Mouse (Mus musculus): ENCODE measurements around the gene Itpr3. TPM values are rescaled to one million over a fixed set of nuclear protein-coding genes. Genes with fewer than 3 reads are reported as not detected.
A peak's percentile ranks its signal among the peaks of the same experiment; 100 is the strongest.

Itpr3 gene
- total RNA-seq, 1 experiment from 2014 or later, result 28.9 TPM

- ATAC-seq (replicated peaks; ENCODE audit: insufficient number of reproducible peaks, low FRiP score, low TSS enrichment, poor library complexity, severe bottlenecking), result no peak
Measured at GRCm38 (mm10) chr17:27062684-27063083, 5.6 kb downstream of the Itpr3 start.

GRCm38 (mm10) chr17:27063717-27064116 is 6.6 kb downstream of the Itpr3 start:
- ATAC-seq (replicated peaks; ENCODE audit: insufficient number of reproducible peaks, low FRiP score, low TSS enrichment, poor library complexity, severe bottlenecking), result no peak

DNA sequence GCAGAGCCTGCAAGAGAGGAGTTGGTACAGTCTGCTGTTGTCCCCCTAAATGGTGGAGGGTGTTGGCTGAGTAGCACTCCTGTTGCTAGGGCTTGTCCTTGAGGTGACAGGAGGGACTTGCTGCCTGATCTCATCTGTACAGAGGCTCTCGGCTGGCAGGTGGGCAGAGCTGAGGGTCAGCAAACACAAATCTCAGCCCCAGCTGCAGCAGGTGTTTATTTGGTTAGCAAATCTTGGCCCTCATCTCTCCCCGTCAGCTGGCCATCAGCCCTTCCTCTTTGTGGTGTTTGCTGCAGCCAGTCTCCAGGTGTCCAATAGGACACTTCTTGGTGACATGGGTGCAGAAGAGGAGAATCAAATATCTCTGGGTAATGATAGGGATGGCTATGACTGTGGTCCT is 7.1 kb downstream of the Itpr3 start:
- no peak for ATAC-seq (replicated peaks; ENCODE audit: insufficient number of reproducible peaks, low FRiP score, low TSS enrichment, poor library complexity, severe bottlenecking)

GRCm38 (mm10) chr17:27066065-27066464 is 9.0 kb downstream of the Itpr3 start:
- ATAC-seq (replicated peaks; ENCODE audit: insufficient number of reproducible peaks, low FRiP score, low TSS enrichment, poor library complexity, severe bottlenecking), result no peak

GRCm38 (mm10) chr17:27069071-27069470 is 12.0 kb downstream of the Itpr3 start:
- ATAC-seq (replicated peaks; ENCODE audit: insufficient number of reproducible peaks, low FRiP score, low TSS enrichment, poor library complexity, severe bottlenecking), result no peak

- ATAC-seq (replicated peaks; ENCODE audit: insufficient number of reproducible peaks, low FRiP score, low TSS enrichment, poor library complexity, severe bottlenecking), result no peak
Measured at GRCm38 (mm10) chr17:27070913-27071312, 13.8 kb downstream of the Itpr3 start.

DNA sequence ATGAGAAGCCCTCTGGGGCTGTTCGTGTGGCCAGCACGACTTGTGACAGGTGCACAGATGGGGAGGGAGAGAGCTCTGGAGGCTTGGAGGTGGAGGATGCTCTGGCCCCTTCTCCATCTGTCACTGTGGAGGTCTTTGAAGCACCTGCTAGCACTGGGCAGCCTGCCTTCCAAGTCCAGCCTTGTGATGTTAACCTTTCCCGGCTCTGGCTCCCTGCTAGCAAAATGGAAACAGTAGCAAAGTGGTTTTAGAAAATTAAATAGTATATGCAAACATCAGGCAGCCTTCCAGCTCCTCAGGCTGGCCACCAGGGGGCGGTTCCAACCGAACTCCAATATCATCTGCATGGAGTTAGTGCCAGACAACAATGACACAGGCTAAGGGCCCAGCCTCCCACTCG is 14.5 kb downstream of the Itpr3 start:
- no peak for ATAC-seq (replicated peaks; ENCODE audit: insufficient number of reproducible peaks, low FRiP score, low TSS enrichment, poor library complexity, severe bottlenecking)

GRCm38 (mm10) chr17:27072363-27072762 is 15.3 kb downstream of the Itpr3 start:
- no peak for ATAC-seq (replicated peaks; ENCODE audit: insufficient number of reproducible peaks, low FRiP score, low TSS enrichment, poor library complexity, severe bottlenecking)

- ATAC-seq (replicated peaks; ENCODE audit: insufficient number of reproducible peaks, low FRiP score, low TSS enrichment, poor library complexity, severe bottlenecking), result no peak
Measured at GRCm38 (mm10) chr17:27073126-27073525, 16.0 kb downstream of the Itpr3 start.

DNA sequence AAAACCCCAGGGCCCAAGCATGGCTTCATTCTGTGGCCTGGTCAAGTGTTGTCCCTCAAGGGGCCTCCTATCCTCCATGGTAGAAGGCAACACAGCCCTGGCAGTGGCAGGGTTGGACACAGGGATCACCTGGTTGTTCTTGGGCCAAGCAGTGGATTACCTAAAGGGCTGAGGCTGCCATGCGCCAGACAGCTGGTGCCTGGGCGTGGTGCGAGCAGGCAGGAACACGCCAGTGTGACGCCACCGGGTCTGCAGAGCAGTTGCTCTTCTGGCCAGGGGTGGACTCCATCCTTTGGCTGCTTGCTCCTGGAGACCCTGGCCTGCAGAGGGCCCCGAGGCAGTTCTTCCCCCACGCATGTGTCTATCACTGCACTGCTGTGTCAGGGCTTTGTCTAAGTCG is 16.7 kb downstream of the Itpr3 start:
- no peak for ATAC-seq (replicated peaks; ENCODE audit: insufficient number of reproducible peaks, low FRiP score, low TSS enrichment, poor library complexity, severe bottlenecking)

DNA sequence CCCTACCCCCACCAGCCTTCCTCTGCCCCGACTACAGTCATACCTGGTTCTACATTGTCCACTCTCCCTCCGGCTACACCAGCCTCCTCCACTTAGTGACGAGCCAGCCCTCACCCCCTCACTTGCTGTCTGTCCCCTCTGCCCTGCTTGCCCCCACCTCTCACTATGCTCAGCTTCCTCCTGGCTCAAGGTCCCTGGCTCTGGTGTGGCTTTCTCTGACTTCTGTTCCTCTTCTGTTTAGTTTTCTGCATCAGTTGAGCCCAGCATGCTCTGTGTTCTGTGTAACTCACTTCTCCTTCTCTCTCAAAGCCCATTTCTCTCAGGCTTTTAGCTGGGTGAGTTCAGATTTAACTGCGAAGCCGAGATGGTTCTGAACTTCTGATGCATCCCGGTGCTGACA is 17.1 kb downstream of the Itpr3 start:
- ATAC-seq (replicated peaks; ENCODE audit: insufficient number of reproducible peaks, low FRiP score, low TSS enrichment, poor library complexity, severe bottlenecking), result peak; percentile 76

DNA sequence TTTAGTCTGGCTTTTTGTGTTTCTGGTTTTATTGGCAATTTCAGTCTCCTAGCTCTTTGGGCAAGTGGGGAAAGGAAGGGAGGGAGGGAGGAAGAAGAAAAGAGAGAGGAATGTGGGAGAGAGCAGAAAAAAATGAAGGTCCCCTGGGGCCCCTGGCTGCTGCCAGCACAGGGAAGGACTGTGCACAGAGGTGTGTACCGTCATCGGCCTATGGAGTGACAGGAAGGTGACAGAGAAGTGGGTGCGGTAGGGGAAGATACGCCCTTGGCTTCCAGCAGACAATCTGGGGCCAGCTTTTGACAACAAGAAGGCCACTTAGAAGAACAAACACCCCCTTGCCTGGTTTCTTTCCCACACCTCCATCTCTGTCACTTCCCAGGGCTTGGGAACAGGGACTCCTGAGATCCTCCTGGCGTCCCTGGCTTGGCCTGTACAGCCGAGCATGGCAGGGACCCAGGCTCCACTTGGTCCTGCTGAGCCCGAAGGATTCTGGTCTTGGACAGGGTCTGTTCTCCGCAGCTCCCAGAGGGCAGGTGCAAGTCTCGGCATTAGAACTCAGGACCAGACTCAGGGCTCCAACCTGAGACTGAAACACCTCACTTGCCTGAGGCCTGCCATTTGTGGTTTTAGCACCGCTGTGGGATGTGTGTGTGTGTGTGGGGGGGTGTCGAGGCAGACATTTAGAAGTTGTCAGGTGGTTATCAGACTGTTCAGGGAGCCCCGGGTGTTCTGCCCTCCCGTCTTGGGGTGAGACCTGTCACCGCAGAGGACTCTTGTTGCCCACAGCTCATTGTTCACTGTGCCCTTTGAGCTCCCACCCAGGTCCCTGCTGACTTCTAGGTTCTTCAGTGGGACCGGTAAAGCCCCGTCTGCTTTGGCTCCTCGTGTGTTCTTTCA is 18.0 kb downstream of the Itpr3 start:
- no peak for ATAC-seq (replicated peaks; ENCODE audit: insufficient number of reproducible peaks, low FRiP score, low TSS enrichment, poor library complexity, severe bottlenecking)

DNA sequence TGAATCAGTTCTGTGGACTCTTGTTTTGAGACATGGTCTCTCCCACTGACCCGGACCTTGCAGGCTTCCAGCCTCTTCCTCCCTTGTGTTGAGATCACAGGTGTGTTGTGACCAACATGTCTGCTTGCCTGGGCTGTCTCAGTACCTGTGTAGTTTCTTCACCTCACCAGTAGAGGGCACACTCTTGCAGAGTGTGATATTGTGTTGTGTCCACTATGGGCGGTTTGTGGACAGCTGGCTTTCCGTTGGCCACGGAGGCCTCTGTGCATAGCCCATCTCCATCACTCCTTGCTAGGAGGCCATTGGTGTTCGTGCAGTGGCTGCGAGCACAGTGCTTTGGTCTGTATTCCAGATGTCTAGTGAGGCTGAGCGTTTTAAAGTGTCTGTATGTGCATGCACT is 20.0 kb downstream of the Itpr3 start:
- ATAC-seq (replicated peaks; ENCODE audit: insufficient number of reproducible peaks, low FRiP score, low TSS enrichment, poor library complexity, severe bottlenecking), result no peak

GRCm38 (mm10) chr17:27077920-27078319 is 20.8 kb downstream of the Itpr3 start:
- ATAC-seq (replicated peaks; ENCODE audit: insufficient number of reproducible peaks, low FRiP score, low TSS enrichment, poor library complexity, severe bottlenecking), result no peak

- ATAC-seq (replicated peaks; ENCODE audit: insufficient number of reproducible peaks, low FRiP score, low TSS enrichment, poor library complexity, severe bottlenecking), result no peak
Measured at GRCm38 (mm10) chr17:27078499-27078898, 21.4 kb downstream of the Itpr3 start.

GRCm38 (mm10) chr17:27081868-27082267 is 24.8 kb downstream of the Itpr3 start:
- no peak for ATAC-seq (replicated peaks; ENCODE audit: insufficient number of reproducible peaks, low FRiP score, low TSS enrichment, poor library complexity, severe bottlenecking)

- no peak for ATAC-seq (replicated peaks; ENCODE audit: insufficient number of reproducible peaks, low FRiP score, low TSS enrichment, poor library complexity, severe bottlenecking)
Measured at GRCm38 (mm10) chr17:27082796-27083195, 25.7 kb downstream of the Itpr3 start.

DNA sequence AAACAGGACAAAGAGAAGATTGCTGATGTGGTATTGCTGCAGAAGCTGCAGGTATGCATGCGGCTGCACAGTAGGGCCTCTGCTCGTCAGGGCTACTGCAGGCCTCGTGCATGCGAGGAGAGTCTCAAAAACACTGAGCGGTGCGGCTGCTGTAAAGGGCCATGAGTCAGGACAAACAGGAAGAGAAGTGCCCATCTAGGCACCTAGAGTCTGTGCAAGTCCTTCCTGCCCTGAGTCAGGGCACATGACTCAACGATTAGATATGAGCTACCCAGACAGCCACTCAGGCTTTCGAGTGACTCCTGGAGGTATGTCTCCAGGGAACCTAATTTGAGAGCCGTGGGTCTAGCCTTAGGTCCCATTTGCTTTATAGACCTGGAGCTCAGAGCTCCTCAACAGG is 26.5 kb downstream of the Itpr3 start:
- no peak; the same call in 1 of the 2 replicates for ATAC-seq (replicated peaks; ENCODE audit: insufficient number of reproducible peaks, low FRiP score, low TSS enrichment, poor library complexity, severe bottlenecking)

DNA sequence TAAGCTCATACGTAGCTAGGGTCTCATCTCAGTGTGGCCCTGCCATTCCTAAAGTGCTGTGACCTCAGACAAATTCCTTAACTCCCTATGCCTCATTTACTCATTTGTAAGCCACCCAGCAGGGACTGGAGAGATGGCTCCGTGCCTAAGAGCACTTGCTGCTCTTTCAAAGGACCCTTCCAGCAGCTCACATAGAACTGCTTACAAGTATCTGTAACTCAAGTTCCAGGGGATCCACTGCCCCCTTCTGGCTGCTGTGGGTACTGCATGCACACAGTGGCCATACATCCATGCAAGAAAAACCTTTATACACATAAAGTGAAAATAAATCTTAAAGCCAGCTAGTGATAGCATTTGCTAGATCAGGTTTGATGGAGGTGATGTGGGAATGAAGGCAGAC is 28.6 kb downstream of the Itpr3 start:
- peak; percentile 55 for ATAC-seq (replicated peaks; ENCODE audit: insufficient number of reproducible peaks, low FRiP score, low TSS enrichment, poor library complexity, severe bottlenecking)

GRCm38 (mm10) chr17:27087426-27087825 is 30.3 kb downstream of the Itpr3 start:
- no peak for ATAC-seq (replicated peaks; ENCODE audit: insufficient number of reproducible peaks, low FRiP score, low TSS enrichment, poor library complexity, severe bottlenecking)

DNA sequence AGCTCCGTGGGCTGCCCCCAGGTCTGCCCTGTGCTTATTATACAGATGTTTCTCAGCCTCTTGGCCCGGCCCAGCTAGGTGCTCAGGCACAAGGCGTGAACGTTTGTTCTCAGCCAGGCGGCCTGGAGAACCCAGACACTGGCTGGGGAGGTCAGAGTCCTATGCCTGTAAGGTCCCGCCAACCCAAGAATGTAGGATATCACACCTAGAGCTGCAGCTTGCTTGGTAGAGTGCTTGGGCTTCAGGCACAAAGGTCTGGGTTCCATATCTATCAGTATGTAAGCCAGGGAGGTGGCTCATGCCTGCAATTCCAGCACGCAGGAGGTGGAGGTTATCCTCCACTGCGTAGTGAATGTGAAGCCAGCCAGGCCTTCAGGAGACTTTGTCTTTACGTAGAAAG is 33.0 kb downstream of the Itpr3 start:
- no peak for ATAC-seq (replicated peaks; ENCODE audit: insufficient number of reproducible peaks, low FRiP score, low TSS enrichment, poor library complexity, severe bottlenecking)

All from monocyte, adult 5-6 weeks (primary cell).